ENCODE assay signal across 10 mouse cellular contexts in the genomic region with DNA sequence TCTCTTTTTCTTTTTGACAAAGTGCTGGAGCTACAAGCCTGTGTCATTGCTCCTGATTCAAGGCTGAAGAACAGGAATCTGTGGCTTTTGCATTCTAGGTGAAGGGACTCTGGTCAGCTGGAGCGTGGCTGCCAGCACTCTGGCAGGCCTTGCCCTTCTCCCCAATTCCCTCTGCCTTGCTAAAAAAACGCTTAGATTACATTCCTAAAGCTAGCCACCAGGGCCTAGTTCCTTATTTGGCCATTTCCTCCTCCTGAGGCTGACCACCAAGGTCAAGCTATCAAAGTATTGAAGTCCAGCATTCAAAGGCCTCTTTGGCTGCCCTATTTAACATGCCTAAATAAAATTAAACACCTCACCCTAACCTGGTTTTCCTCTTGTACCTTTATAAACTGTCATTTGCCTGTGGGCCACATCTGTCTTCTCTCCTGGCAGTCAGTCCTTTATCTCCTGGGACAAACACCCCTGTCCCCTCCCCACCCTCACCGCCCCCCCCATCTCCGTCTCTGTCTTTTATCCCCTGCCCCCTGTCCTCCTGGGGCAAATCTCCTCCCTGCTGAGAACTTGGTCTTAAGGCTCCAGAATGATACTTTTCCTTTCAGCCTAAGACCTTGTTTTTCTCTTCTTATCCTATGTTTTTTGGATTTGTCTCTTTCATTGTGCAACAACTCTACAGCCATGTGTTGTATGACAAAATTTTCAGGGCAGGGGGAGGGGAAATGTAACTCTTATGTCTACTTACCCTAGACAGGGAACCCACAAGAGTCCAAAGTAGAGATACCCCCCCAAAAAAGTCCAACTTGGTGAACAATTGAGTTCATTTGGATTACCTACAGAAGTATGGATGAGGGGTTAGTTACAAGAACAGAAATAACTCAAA. TPM values are rescaled to one million over a fixed set of nuclear protein-coding genes. Genes with fewer than 3 reads are reported as not detected.
DNase-seq lines count a peak whose midpoint lies in the region; ATAC-seq and TF ChIP-seq lines count a peak whose summit lies in the region.
"Had no signal": no experiment of that assay in that cellular context is flagged by ENCODE, and none has a peak within 500 bp of the region (broad histone marks: within the 10 kb centered on the region; RNA-seq: fewer than 3 reads in every experiment).

No protein-coding gene starts in this region.

- H3K36me3 ChIP-seq in midbrain, embryonic 11.5 days (ENCODE audit: control insufficient read depth, insufficient read depth, low read length): no peaks in the 10 kb centered on the region
- H3K36me3 ChIP-seq in midbrain, embryonic 10.5 days: no peaks in the 10 kb centered on the region
- H3K36me3 ChIP-seq in heart, adult 2 months (ENCODE audit: control insufficient read depth, insufficient read depth, low read length): no peaks in the 10 kb centered on the region
- no peaks in the 10 kb centered on the region for H3K36me3 ChIP-seq in myocyte (ENCODE audit: control insufficient read depth, insufficient read depth)
- H3K36me3 ChIP-seq: limb, embryonic 15.5 days had no signal

- H3K4me3 ChIP-seq in midbrain, embryonic 11.5 days (ENCODE audit: low read depth, low read length): no peak overlapping the region
- H3K4me3 ChIP-seq in midbrain, embryonic 10.5 days: no peak overlapping the region
- H3K4me3 ChIP-seq in heart, adult 2 months: no peak overlapping the region
- no peak overlapping the region for H3K4me3 ChIP-seq in myocyte
- H3K4me3 ChIP-seq: limb, embryonic 15.5 days had no signal

- no peak for ATAC-seq in midbrain, embryonic 11.5 days (ENCODE audit: low FRiP score)
- ATAC-seq: hindbrain, embryonic 16.5 days had no signal

- H3K27me3 ChIP-seq in midbrain, embryonic 11.5 days (ENCODE audit: control insufficient read depth, insufficient read depth, low read length): no peaks in the 10 kb centered on the region
- no peaks in the 10 kb centered on the region for H3K27me3 ChIP-seq in midbrain, embryonic 10.5 days (ENCODE audit: low read depth, poor library complexity, severe bottlenecking)
- no peaks in the 10 kb centered on the region for H3K27me3 ChIP-seq in heart, adult 2 months (ENCODE audit: control insufficient read depth, insufficient read depth, low read length)
- no peaks in the 10 kb centered on the region for H3K27me3 ChIP-seq in myocyte (ENCODE audit: control insufficient read depth, insufficient read depth, insufficient read length)
- H3K27me3 ChIP-seq: limb, embryonic 15.5 days had no signal

- H3K4me2 ChIP-seq in midbrain, embryonic 11.5 days: no peak overlapping the region
- no peak overlapping the region for H3K4me2 ChIP-seq in myocyte (ENCODE audit: low read depth)
- H3K4me2 ChIP-seq: limb, embryonic 15.5 days had no signal

- no peaks in the 10 kb centered on the region for H3K4me1 ChIP-seq in midbrain, embryonic 11.5 days (ENCODE audit: control insufficient read depth, insufficient read depth, low read length)
- H3K4me1 ChIP-seq in midbrain, embryonic 10.5 days: peaks cover 5% of the 10 kb centered on the region; the same call in 1 of the 2 replicates
- H3K4me1 ChIP-seq in heart, adult 2 months (ENCODE audit: control insufficient read depth, insufficient read depth, low read length): peaks cover 3% of the 10 kb centered on the region

- DNase-seq in midbrain, embryonic 11.5 days (ENCODE audit: low spot score, missing footprints): peak; percentile 10
- DNase-seq in midbrain, embryonic 10.5 days (ENCODE audit: low spot score): no peak
- peak in 1 of 2 experiments; percentile 34 for DNase-seq in heart, adult 2 months
- DNase-seq in kidney, postnatal 36 days: peak; percentile 52 to 73
- no peak for DNase-seq in thymus, postnatal 36 days
- no peak for DNase-seq in cerebellum, postnatal 14 days
- no peak for DNase-seq in left cerebral cortex, postnatal 4 days

- H3ac ChIP-seq in myocyte (ENCODE audit: control insufficient read depth, insufficient read length): no peak overlapping the region

- H3K9me3 ChIP-seq in midbrain, embryonic 11.5 days (ENCODE audit: control insufficient read depth, low read length): no peaks in the 10 kb centered on the region
- H3K9me3 ChIP-seq in midbrain, embryonic 10.5 days (replicated peaks): 0 out of 2 replicates have a peak, but pooled peaks cover 5% of the 10 kb centered on the region
- H3K9me3 ChIP-seq: limb, embryonic 15.5 days had no signal

- no peak overlapping the region for H3K27ac ChIP-seq in midbrain, embryonic 11.5 days (ENCODE audit: low read depth, low read length)
- no peak overlapping the region for H3K27ac ChIP-seq in midbrain, embryonic 10.5 days (replicated peaks)
- no peak overlapping the region for H3K27ac ChIP-seq in heart, adult 2 months
- H3K27ac ChIP-seq: limb, embryonic 15.5 days had no signal

- 0 out of 2 replicates have a peak, but pooled peaks have one; percentile 17 for TF ChIP-seq EP300 in heart, adult 2 months (IDR thresholded peaks at IDR 0.05; ENCODE audit: insufficient read depth, low read depth, low read length)

- no peak overlapping the region for H3K9ac ChIP-seq in midbrain, embryonic 11.5 days (ENCODE audit: low read length)
- no peak overlapping the region for H3K9ac ChIP-seq in heart, adult 2 months (ENCODE audit: low read depth, low read length)
- H3K9ac ChIP-seq: limb, embryonic 15.5 days had no signal

- TF ChIP-seq POLR2A in heart, adult 2 months (IDR thresholded peaks at IDR 0.05; ENCODE audit: insufficient read depth, low read depth, low read length): no peak
- no peak for TF ChIP-seq POLR2A in myocyte (IDR thresholded peaks at IDR 0.05; ENCODE audit: insufficient read length, low read depth)

- intact Hi-C loops in heart, adult 2 months (cut with DNase I): no loop called here
- intact Hi-C loops in left cerebral cortex, postnatal 4 days (cut with DNase I): no loop called here

- H3K79me2 ChIP-seq in heart, adult 2 months (replicated peaks; ENCODE audit: control insufficient read depth, insufficient read depth, low read length): no peaks in the 10 kb centered on the region
- H3K79me2 ChIP-seq in myocyte (ENCODE audit: control insufficient read depth, insufficient read depth): no peaks in the 10 kb centered on the region

- WGBS in midbrain, embryonic 11.5 days: 29% methylated on average over 4 of the region's 4 CpGs
- WGBS in midbrain, embryonic 10.5 days: 35% methylated on average over 4 of the region's 4 CpGs
- WGBS in heart, adult 2 months: 45% methylated on average over 4 of the region's 4 CpGs

- TF ChIP-seq CTCF in heart, adult 2 months (IDR thresholded peaks at IDR 0.05): no peak

TF ChIP-seq in myocyte, 11 proteins besides CTCF, POLR2A, EP300 and RAD21:
- peak; percentile 84 for TF ChIP-seq SRF (IDR thresholded peaks at IDR 0.05; ENCODE audit: control insufficient read depth, insufficient read length, low read depth)
- no peak for TF ChIP-seq CEBPB (IDR thresholded peaks at IDR 0.05; ENCODE audit: insufficient read depth, poor library complexity, severe bottlenecking)

RNA-seq across cellular contexts. Expression of a gene that starts 17.9 kb away (rescaled TPM):
- polyA plus RNA-seq in midbrain, embryonic 11.5 days (2014; fragmentation: Nextera tagmentation; extraction: Ambion mirVana): 6.8 and 7.9 TPM in 2 replicates
- polyA plus RNA-seq in midbrain, embryonic 10.5 days (2016; fragmentation: Nextera tagmentation; extraction: Ambion mirVana): 7.3 and 8.7 TPM in 2 replicates
- total RNA-seq in heart, adult 2 months (2021): 1 to 10 TPM; 5.1 to 5.4 TPM
- polyA plus RNA-seq in heart, adult 2 months (2012; rRNA removed): 4.8 and 5.7 TPM in 2 replicates
- 1.9 TPM for polyA plus RNA-seq in myocyte (2012; fragmentation: generic; extraction: Trizol)
- 10 to 100 TPM; 26.0 to 27.0 TPM for total RNA-seq in left cerebral cortex, postnatal 4 days (2021)

RNA-seq across cellular contexts. Expression of a gene that starts 50.9 kb away (rescaled TPM):
- 233 and 256 TPM in 2 replicates for polyA plus RNA-seq in midbrain, embryonic 11.5 days (2014; fragmentation: Nextera tagmentation; extraction: Ambion mirVana)
- polyA plus RNA-seq in midbrain, embryonic 10.5 days (2016; fragmentation: Nextera tagmentation; extraction: Ambion mirVana): 226 and 239 TPM in 2 replicates
- 100 to 1,000 TPM; 285 to 294 TPM for total RNA-seq in heart, adult 2 months (2021)
- polyA plus RNA-seq in heart, adult 2 months (2012; rRNA removed): 413 and 640 TPM in 2 replicates
- polyA plus RNA-seq in myocyte (2012; fragmentation: generic; extraction: Trizol): 65.7 TPM
- total RNA-seq in left cerebral cortex, postnatal 4 days (2021): 100 to 1,000 TPM; 305 to 324 TPM

Comparison
In these comparisons a context has a peak if more than half of its experiments do, and no peak if none do; other contexts are left out.
1. DNase-seq: peak in midbrain, embryonic 11.5 days (single experiment) and kidney, postnatal 36 days (2 of 2); none in midbrain, embryonic 10.5 days (single experiment), thymus, postnatal 36 days (0 of 2), cerebellum, postnatal 14 days (0 of 2) and left cerebral cortex, postnatal 4 days (single experiment).